Mouse (Mus musculus) megakaryocyte, adult 5-6 weeks (primary cell): ENCODE measurements around the gene Slc15a2. TPM values are rescaled to one million over a fixed set of nuclear protein-coding genes. Genes with fewer than 3 reads are reported as not detected.

Source experiments
- ATAC-seq: 2 replicates; pipeline ENCODE4 v1.8.0; 2016; ENCODE audit warnings: mild to moderate bottlenecking, inconsistent platforms; ENCODE audit not compliant: poor library complexity, severe bottlenecking
- total RNA-seq, 2 experiments: library from RNA; stranded (forward) in 1 of 2; stranded (reverse) in 1 of 2; fragments of 153-499, 151-499 nt in 1 of 2; fragments of 221-1000, 200-1000 nt in 1 of 2; gene quantifications; 2 replicates each; pipeline versions ENCODE4 v1.2.3 to v1.2.4; 2015 to 2017

Gene Slc15a2
- total RNA-seq (2015) (4.1 and 6.7 TPM in 2 replicates), total RNA-seq (2017) (7.5 and 14.7 TPM in 2 replicates)

GRCm38 (mm10) chr16:36784594-36785313 is at the start of gene Slc15a2:
Gene Slc15a2 (minus strand): TSS chr16:36784962.
- ATAC-seq: no peak

- no peak for ATAC-seq
These were observed 44.1 kb upstream of the Slc15a2 start for GRCm38 (mm10) chr16:36828820-36829219.

GRCm38 (mm10) chr16:36828054-36828786 is 43.5 kb upstream of the Slc15a2 start, which contains the start of gene Iqcb1:
Gene Iqcb1 (plus strand): TSS chr16:36828385.
- ATAC-seq: peak; percentile 93

GRCm38 (mm10) chr16:36827611-36828053 is 42.9 kb upstream of the Slc15a2 start:
- no peak; the same call in 1 of the 2 replicates for ATAC-seq

GRCm38 (mm10) chr16:36821474-36821873 is 36.7 kb upstream of the Slc15a2 start:
- peak; percentile 75 for ATAC-seq

GRCm38 (mm10) chr16:36820747-36821146 is 36.0 kb upstream of the Slc15a2 start:
- no peak for ATAC-seq

- ATAC-seq: no peak
These were observed 35.3 kb upstream of the Slc15a2 start for GRCm38 (mm10) chr16:36820016-36820415.

GRCm38 (mm10) chr16:36817321-36817926 is 32.7 kb upstream of the Slc15a2 start:
- peak; percentile 93 for ATAC-seq

GRCm38 (mm10) chr16:36816916-36817315 is 32.2 kb upstream of the Slc15a2 start:
- ATAC-seq: no peak

- no peak for ATAC-seq
These were observed 28.9 kb upstream of the Slc15a2 start for GRCm38 (mm10) chr16:36813680-36814079.

GRCm38 (mm10) chr16:36808616-36809015 is 23.9 kb upstream of the Slc15a2 start:
- ATAC-seq: no peak

GRCm38 (mm10) chr16:36802361-36802760 is 17.6 kb upstream of the Slc15a2 start:
- ATAC-seq: no peak

- no peak for ATAC-seq
These were observed 13.6 kb upstream of the Slc15a2 start for GRCm38 (mm10) chr16:36798334-36798733.

GRCm38 (mm10) chr16:36794976-36795375 is 10.2 kb upstream of the Slc15a2 start:
- peak; percentile 35; the same call in 1 of the 2 replicates for ATAC-seq

- no peak for ATAC-seq
These were observed 5.4 kb upstream of the Slc15a2 start for GRCm38 (mm10) chr16:36790166-36790565.

GRCm38 (mm10) chr16:36786466-36786865 is 1.7 kb upstream of the Slc15a2 start:
- ATAC-seq: no peak

GRCm38 (mm10) chr16:36784146-36784545 is 616 bp downstream of the Slc15a2 start:
- no peak for ATAC-seq

- no peak for ATAC-seq
These were observed 9.1 kb downstream of the Slc15a2 start for GRCm38 (mm10) chr16:36775658-36776057.

- ATAC-seq: no peak
These were observed 11.8 kb downstream of the Slc15a2 start for GRCm38 (mm10) chr16:36772996-36773395.

- ATAC-seq: no peak
These were observed 13.1 kb downstream of the Slc15a2 start for GRCm38 (mm10) chr16:36771703-36772102.

GRCm38 (mm10) chr16:36771244-36771643 is 13.5 kb downstream of the Slc15a2 start:
- ATAC-seq: no peak
